Mouse (Mus musculus) mature B cell (primary cell): ENCODE measurements around the gene Ccdc33.

Source experiments
- in situ Hi-C: fragments of 300-500 bp; cut with MboI; formaldehyde crosslinking; loops from 2 replicates; pipeline ENCODE4 v1.14.3; 2019

Gene Ccdc33

DNA sequence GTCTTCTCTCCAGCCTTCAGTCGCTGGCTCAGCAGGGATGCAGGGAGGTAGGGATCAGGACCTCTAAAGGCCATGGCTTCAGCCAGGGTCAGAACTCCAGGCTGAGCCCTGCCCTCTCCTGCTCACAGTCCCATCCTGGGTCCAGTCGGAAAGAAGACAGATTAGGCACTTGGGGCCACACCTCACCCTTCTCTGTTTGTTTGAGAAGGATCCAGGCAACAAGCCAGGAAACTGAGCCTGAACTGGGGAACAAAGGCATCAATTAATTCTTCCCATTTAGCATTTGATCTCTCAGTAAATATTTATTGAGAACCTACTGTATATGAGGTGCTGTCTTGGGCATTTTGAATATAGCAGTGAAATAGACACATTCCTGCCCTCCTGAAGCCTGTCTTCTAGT, at the start of gene Ccdc33:
Gene Ccdc33, minus strand, starts transcription at position 153 of the 400 bp plus-strand sequence.
- in situ Hi-C loops, result no loop called here

DNA sequence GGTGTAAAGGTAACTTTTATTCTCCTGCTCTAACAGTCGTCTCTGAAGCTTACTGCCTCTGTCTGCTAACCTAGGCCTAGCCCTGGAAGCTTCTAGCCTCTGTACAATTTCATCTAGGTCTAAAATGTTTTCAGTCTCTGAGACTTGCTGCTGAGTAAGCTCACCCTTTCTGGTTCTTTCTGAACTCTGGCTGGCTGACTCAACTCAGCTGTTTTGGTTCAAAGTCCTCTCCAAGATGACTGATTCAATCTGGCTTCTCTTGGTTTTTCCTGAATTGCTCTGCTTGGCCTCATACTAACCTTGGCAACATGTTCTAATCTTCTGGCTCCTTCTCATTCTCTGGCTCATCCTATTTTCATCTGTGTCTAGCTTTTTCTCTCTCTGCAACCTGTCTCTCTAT, 47.2 kb upstream of the Ccdc33 start:
- in situ Hi-C loops, result no loop called here

DNA sequence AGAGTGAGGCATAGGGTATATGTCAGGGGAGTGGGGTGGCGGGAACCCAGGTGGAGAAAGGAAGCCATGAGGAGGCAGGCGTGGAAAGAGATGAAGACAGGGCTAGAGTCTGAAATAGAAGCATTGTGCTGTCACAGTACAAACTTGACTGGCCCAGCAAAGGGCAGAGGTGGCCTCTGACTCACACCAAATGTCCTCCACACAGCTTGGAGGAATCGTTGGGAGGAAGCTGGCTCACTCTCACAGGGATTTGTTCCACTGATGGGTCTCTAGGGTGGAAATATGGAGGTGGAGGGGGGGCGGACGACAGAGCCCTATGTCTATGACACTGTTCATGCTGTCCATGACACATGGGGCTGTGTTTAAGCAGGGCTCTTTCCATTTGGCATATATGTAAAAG, 44.5 kb upstream of the Ccdc33 start:
- in situ Hi-C loops, result no loop called here

DNA sequence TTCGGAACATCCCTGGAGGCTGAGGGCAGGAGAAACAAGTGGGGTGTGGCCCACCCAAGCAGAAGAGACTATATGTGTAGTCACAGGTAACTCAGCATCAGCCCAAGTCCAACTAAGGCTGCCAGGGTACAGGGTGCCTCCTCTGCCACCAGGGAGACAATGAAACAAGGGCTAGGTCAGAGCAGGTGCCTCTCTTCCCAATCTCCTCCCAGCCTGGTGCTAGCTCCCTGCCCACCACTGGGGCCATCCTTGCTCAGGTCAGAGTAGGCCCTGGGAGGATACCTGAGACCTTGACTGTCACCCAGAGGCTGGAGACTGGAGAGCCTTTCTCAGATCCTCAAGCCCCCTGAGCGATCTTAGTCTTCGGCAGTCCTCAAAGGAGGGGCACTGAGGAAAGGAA, 43.5 kb upstream of the Ccdc33 start:
- in situ Hi-C loops, result no loop called here

DNA sequence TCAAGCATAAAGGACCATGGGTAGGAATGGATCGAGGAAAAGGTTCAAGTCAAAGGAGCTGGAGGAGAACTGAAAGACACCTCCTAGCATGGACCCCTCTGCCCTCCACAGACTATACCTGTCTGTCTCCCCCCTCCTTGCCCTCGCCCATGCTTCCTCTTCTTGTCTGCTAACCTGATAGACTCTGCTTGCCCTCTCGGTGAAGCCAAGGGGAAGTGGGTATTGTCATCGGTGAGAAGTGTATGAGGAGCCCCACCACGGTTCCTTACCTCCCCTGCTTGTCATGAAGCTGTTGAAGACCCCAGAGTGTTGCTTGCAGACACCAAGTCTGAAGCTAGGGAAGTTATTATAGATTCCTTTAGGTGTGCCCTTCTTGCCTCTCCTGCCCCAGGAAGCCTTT, 41.7 kb upstream of the Ccdc33 start:
- in situ Hi-C loops, result no loop called here

DNA sequence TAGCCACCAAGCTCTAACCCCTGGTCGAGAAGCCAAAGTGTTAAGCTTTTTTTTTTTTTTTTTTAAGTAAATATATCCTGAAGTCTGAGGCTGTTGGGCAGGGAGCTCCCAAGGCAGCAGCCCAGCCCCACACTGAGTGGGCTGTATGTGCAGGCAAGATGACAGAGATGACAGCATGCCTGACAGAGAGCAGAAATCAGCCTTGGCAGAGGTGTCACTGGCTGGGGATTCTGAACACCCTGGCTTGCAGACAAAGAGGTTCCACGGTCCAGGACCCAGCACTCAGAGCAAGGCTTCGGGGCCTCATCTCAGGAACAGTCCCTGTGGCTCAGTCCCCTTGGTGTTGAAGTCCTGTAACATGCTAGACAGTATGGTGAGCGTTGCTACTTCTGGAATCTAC, 41.2 kb upstream of the Ccdc33 start:
- in situ Hi-C loops, result no loop called here

DNA sequence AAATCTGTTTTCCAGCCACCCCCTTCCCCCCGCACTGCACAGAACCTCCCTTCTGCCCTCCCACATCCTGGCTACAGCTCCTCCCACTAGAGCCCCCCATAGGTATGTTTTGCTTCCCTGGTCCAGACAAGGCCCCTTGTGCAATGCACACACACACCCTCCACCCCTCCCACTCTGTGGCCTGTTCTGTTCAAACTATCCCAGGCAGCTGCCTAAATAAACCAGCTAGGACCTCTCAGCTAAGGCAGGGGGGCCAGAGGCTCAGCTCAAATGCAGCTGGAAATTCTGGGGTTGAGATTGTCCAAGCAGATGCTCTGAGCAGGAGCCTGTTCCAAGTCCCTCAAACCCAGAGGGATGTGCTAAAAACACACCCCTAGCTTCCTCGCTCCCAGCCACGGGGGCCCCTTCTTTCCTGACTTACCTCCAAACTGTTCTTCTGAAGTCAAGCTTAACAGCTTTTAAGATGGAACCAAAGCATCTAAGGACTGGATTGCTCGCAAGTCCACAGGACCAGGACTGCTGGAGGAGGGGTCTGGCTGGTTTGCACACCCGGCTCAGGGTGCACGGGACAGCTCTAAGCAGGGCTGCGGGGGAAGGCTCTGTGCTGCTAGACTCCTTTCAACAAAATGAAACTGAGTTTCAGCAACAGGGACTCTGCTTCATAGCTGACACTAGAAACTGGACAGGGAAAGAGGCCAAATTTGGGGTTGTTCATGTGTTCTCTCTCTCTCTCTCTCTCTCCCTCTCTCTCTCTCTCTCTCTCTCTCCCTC, 40.1 kb upstream of the Ccdc33 start:
- in situ Hi-C loops, result no loop called here

DNA sequence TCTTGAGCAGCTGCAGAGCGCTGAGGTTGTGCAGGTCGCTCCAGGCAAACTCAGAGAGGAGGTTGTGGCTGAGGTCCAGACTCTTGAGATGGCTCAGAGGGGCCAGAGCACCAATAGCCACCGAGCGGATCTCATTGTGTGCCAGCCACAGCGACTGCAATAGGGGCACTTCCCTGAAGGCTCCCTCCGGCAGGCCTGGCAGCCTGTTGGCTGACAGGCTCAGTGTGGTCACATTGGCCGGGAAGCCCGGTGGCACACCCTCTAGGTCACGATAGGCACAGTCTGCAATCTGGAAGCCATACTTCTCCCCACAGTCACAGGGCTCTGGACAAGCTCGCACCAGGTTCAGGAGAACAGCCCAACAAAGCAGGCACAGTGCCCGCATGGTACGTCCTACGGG, 39.2 kb upstream of the Ccdc33 start:
- in situ Hi-C loops, result no loop called here

DNA sequence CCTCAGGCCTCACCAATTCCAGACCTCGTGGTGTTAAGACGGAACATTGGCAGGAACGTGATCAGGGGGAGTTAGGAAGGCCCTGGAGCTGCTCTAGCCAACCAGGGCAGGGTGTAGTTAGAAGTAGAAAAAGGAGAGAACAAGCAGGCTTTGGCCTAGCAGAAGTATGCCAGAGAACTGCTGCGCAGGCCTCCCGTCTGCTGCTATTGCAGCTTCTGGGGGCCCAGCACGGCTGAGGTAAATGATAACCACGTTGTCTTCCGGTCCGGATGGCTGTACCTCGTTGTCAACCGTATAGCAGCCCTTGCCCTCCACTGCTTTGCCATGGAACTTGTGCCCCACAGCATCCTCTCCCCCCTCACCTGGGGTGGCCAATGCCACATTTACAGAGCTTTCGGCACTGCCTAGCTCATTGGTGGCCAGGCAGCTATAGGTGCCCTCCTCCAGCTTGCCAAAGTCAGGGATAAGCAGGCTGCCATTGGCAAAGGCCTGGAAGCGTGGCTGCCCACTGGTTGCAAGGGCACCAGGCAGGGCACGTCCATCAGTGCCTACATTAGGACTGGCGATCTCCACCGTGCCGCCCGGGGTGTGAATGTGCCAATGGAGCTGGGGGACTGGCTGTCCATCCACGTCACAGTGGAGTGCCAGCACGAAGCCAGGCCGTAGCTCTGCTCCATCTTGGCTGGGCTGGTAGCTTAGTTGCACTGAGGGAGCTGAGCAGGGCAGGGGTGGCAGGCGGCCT, 38.4 kb upstream of the Ccdc33 start:
- in situ Hi-C loops, result no loop called here

DNA sequence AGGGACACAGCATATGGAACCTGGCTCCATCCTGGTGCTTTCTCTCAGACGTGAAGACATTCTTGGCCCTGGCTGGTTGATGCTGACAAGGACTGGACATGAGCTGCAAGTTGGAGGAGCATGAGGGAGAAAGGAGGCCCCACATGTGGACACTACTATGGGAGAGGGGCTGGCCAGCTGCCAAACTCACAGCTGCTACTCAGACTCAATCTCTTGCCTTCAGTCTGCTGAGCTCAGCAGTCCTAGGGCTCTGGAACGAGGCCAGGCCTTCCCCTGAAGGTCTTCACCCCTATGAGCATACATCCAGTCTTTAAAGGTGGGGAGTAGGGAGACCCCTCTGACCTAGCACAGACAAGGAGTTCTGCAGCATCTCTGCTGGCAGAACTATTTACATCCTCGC, 36.7 kb upstream of the Ccdc33 start:
- in situ Hi-C loops, result no loop called here

DNA sequence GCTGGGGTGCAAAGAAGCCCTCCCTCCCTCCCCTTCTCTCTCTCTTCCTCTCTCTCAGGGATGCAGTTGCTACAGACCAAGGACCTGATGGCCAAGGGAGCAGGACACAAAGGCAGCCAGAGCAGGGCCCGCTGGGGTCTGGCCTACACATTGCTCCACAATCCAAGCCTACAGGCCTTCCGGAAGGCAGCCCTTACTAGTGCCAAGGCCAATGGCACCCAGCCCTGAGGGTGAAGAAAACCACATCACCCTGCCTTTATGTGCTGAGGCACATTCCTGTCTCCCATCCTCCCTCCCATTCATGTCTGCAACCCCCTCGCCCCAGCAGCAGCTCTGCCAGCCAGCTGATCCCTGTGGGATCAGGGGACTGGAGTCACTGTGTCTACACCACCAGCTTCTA, 34.5 kb upstream of the Ccdc33 start:
- in situ Hi-C loops, result no loop called here

DNA sequence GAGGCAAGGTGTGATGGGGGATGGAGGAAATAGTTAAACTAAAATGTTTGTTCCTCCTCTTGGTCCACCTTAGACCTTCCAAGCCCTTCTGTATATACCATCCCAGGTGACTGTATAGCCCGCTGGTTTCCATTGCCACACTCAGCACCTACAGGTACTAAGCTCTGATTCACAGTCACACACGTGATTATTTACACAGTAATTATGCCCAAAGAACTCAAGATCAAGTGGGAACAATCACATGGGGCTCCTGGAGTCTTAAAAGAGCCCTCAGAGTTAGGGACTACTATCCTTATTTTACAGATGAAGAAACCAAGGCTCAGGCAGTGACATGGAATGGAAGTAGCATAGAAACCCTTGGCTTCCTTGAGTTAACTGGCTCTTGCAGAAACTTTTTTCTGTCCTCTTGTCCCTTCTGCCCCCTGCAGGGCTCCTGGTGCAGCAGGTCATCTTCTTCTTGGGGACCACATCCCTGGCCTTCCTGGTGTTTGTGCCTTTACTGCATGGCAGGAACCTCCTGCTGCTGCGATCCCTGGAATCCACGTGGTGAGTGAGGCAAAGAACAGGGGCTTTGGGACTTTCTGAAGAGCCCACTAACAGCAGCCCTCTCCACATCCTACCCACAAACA, 32.2 kb upstream of the Ccdc33 start:
- in situ Hi-C loops, result no loop called here

DNA sequence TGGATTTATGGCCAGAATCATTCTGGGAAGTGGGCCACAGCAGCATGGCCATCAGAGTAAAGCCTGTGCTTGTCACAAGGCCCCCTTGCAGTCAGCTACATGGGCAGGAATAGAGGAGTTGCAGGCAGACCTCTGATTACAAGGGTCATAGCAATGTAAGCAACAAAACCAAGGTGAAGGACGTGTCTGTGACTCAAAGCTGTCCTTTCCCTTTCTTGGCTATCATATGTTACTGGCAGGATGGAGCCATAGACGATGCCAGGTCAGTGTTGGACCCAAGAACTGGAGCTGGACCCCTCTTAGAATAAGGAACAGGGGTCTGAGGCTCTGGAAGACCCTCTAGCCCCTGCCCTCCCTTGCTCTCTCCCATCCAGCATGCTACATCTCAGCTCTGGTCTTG, 30.2 kb upstream of the Ccdc33 start:
- in situ Hi-C loops, result no loop called here

DNA sequence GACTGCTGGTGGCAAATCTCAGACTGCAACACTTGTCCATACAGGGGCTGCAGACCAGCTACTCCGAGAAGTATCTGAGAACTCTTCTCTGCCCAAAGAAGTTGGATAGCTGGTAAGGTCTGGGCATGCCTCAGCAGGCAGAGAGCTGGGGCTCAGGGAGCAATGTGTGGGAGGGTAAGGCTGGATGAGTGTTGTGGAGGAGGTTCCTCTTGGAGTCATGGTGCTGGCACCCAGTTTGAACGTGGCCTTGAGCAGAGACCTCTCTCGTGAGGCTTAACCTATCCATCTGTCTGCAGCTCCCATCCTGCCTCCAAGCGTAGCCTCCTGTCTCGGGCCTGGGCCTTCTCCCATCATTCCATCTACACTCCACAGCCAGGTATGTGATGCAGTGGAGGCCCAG, 26.8 kb upstream of the Ccdc33 start:
- in situ Hi-C loops, result no loop called here

DNA sequence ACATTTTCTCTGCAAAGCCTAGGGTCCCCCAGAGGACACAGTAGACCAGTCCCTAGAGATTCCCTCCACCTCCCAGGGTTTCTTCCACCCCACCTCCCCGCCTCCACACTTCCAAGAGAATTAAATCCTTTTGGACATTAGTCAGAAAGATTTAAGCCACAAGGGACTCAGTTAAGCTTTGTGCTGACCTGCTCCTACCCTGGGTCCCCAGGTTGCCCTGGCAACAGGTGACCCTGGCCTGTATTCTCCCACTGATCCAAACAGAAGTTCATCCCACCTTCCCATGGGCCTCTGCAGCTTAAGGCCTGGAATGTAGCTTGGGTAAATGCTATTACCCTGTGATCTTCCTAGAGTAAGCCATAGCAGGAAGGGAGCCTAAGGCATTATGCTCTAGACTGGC, 26.0 kb upstream of the Ccdc33 start:
- in situ Hi-C loops, result no loop called here

DNA sequence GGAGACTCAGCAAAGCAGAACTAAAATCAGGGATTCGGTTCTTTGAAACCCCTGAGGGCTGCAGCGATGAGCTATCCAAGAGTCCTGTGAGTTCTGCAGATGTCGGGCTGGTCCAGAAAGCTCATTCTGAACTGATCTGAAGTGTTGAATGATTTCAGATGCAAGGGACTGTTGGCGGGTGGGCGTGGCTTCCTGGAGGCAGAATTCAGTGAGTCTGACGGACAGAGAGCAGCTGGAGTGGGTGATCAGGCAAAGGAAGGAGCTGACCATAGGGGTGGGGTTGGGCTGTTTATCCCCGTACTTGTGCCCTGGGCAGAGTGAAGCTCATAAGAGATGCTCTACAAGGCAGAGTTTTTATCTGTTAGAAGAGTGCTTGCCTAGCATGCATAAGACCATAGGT, 24.8 kb upstream of the Ccdc33 start:
- in situ Hi-C loops, result no loop called here

DNA sequence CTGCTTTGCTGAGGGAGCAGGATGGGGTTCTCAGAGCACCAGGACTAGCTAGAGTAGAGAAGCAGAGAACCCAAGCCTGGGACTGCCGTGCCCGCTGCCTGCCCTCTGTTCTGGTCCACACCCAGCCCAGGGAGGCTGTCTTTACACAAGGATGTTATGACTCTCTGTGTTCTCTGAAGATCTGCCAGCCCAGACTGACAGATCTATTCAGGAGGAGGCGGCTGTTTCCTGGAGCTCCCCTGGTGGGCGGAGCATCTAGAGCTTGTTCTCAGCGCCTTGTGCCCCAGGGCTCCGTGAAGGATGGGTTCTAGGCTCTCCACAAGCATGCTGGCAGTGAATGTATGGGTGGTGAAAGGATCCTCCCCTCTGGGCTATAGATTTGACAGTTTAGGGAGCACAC, 21.3 kb upstream of the Ccdc33 start:
- in situ Hi-C loops, result no loop called here

DNA sequence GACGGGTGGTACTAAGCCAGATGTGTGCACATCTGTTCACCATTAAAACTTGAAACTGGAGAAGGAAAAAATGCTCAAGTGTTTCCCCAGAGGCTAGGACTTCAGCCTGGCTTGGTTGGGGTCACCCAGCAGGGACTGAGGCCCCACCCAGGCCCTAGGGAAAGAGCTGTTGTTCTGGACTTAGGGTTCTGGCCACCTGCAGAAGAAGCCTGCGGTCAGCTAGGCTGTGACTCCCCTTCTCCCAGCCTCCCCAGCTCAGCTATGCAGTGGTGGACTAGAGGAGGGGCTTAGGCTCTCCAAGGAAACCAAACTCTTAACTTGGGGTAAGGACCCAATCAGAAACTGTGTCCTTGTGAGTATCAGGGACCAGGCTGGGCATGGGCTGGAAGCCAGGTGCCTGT, 17.3 kb upstream of the Ccdc33 start:
- in situ Hi-C loops, result no loop called here

DNA sequence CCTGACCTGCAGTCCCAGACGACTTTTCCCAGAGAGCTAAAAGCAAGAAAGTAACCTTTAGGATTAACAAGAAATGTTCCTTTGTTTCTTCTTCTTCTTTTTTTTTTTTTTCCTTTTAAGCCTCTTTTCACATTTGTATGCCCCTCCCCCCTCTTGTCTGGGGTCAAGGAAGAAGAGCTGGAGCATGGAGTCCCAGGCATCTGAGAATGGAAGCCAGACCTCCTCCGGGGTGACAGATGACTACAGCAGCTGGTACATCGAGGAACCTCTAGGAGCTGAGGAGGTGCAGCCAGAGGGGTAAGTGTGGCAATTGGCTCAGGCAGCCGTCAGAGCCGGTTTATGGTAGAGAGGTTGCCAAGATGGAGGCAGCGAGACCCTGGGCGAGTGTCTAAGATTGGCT, 16.3 kb upstream of the Ccdc33 start:
- in situ Hi-C loops, result no loop called here

DNA sequence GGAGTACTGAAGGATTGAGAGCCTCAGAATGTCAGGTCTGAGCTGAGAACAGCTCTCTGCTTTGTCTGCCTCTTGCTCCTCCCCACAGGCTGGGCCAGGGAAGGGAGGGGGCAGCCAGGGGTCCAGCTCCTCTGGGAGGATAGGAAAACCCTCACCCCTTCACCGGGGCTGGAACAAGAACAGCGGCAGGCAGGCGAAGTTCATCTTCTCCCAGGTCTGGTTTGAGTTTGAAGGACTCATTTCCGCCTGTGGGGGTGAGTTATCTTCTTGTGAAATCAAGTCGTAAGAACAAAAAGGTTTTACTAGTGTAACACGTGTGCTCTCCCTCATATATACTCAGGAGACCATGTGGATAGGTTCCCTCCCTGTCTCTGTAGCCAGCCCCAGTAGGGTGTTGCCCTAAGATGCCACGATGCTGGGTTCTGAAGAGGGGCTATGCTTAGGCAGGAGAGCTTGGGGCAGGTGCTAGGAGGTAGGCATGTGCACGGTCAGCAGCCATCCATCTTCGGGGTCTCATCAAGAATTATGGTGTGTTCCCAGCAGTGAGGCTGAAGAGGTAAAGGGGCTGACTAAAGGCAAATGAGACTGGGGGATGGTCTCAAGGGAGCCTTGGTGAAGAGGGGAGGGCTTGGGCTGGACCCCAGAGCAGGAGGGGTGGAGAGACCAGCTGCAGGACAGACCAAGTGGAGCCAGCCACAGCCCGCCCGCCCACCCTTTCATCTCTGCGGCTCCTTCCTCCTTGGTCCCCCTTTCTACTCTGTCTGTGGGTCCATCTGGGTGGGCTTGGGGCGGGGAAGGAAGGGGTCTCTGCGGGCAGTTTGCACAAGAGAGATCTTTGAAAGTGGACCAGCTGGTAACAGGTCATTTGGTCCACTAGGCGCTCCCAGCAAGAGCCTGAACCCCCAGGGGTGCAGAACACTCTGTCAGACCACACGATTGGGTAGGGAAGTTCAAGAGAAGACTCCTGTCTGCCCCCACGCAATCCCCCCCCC, 15.6 kb upstream of the Ccdc33 start:
- in situ Hi-C loops, result no loop called here

DNA sequence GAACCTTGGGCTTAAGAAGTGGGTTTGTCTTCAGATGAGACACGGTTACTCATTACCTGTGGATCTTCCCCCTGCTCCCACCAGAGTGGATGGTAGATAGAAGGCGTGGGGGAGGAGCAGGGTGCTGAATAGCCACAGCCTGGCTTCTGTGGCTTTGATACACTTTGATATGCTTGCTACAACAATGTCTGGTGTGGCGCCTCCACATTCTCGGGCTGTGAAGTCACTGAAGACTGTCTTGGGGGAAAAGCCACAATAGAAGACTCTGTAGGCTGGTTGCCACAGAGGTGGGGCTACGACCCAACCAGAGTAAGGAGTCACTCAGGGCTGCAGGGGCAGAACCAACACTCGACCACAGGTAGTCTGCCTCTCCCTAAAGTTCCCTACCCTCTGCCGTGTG, 13.1 kb upstream of the Ccdc33 start:
- in situ Hi-C loops, result no loop called here

DNA sequence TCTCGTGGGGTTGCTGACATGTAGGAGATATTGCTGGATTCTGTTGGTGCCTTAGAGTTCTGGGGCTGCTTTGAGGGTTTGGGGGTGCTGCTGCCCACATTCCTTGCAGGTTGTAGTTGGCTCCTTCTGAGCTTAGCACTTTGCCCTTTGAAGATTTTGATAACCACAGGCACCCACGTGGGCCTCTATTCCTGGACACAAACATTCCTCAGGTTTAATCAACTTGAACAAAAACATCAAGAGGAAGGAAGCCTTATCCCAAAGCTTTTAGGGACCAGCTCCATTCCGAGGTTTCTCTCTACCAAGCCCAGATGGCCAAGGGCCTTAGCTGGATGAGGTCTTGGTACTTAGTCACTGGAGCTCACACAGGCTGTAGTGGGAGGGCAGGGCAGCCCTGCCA, 12.3 kb upstream of the Ccdc33 start:
- in situ Hi-C loops, result no loop called here
